Mouse (Mus musculus) MEL (cell line): ENCODE measurements around the gene Coq6. TPM values are rescaled to one million over a fixed set of nuclear protein-coding genes. Genes with fewer than 3 reads are reported as not detected.
A peak's percentile ranks its signal among the peaks of the same experiment; 100 is the strongest.

Experiments
- DNase-seq: peaks from one replicate; pipeline ENCODE4 v3.0.0; 2011; ENCODE audit warnings: low read depth, low spot score
- H3K27ac ChIP-seq: 2 replicates; pipeline ENCODE4 v1.5.1; 2012; ENCODE audit warnings: low read depth, mild to moderate bottlenecking, control low read depth, low read length, moderate library complexity; ENCODE audit not compliant: control insufficient read depth
- H3K27me3 ChIP-seq, 2 experiments: fragments of 150-350 bp in 1 of 2; sonication (generic) in 1 of 2; 2 replicates each; pipeline ENCODE4 v1.6.1; 2012; ENCODE audit warnings: low read length in 2 of 2, mild to moderate bottlenecking in 2 of 2, improper control_type of control experiment in 1 of 2, moderate library complexity in 1 of 2; ENCODE audit not compliant: insufficient read depth in 2 of 2, control insufficient read depth in 1 of 2
- H3K36me3 ChIP-seq, 2 experiments: 2 replicates each; pipeline ENCODE4 v1.6.1; 2012 to 2014; ENCODE audit warnings: low read length in 2 of 2, improper control_type of control experiment in 1 of 2, inconsistent platforms in 1 of 2, mild to moderate bottlenecking in 1 of 2; ENCODE audit not compliant: insufficient read depth in 2 of 2, control insufficient read depth in 1 of 2
- H3K4me1 ChIP-seq, 2 experiments: fragments of 150-350 bp in 1 of 2; sonication (generic) in 1 of 2; 2 replicates each; pipeline ENCODE4 v1.6.1; 2012; ENCODE audit warnings: low read length in 2 of 2, improper control_type of control experiment in 1 of 2, mild to moderate bottlenecking in 1 of 2; ENCODE audit not compliant: insufficient read depth in 2 of 2, control insufficient read depth in 1 of 2
- H3K4me3 ChIP-seq, 2 experiments: fragments of 150-350 bp in 1 of 2; sonication (generic) in 1 of 2; 2 replicates each; pipeline ENCODE4 v1.5.1; 2012; ENCODE audit warnings: low read depth in 2 of 2, low read length in 2 of 2, mild to moderate bottlenecking in 2 of 2, moderate library complexity in 2 of 2, control low read depth in 1 of 2, improper control_type of control experiment in 1 of 2; ENCODE audit not compliant: control insufficient read depth in 1 of 2, insufficient read depth in 1 of 2
- H3K79me2 ChIP-seq: 2 replicates; pipeline ENCODE4 v1.6.1; 2012; ENCODE audit warnings: mild to moderate bottlenecking, low read length, moderate library complexity; ENCODE audit not compliant: control insufficient read depth, poor library complexity, insufficient read depth
- H3K9ac ChIP-seq: 2 replicates; pipeline ENCODE4 v1.6.1; 2012; ENCODE audit warnings: low read depth, mild to moderate bottlenecking, control low read depth, low read length, moderate library complexity; ENCODE audit not compliant: control insufficient read depth, poor library complexity, severe bottlenecking
- H3K9me3 ChIP-seq: fragments of 150-350 bp; sonication (generic); replicated peaks from 2 replicates; pipeline ENCODE4 v1.6.1; 2012; ENCODE audit warnings: mild to moderate bottlenecking, low read length, improper control_type of control experiment, moderate library complexity; ENCODE audit not compliant: insufficient read depth
- CHD1 ChIP-seq: IDR thresholded peaks from 2 replicates; pipeline ENCODE4 v1.6.1; 2012; ENCODE audit warnings: low read depth, mild to moderate bottlenecking, inconsistent platforms, low read length, improper control_type of control experiment
- CHD2 ChIP-seq: IDR thresholded peaks from 2 replicates; pipeline ENCODE4 v1.6.1; 2011; ENCODE audit warnings: low read length, improper control_type of control experiment
- E2F4 ChIP-seq: IDR thresholded peaks from 2 replicates; pipeline ENCODE4 v1.6.1; 2011; ENCODE audit warnings: low read depth, low read length, improper control_type of control experiment, borderline replicate concordance
- ELF1 ChIP-seq: IDR thresholded peaks from 2 replicates; pipeline ENCODE4 v1.6.1; 2014; ENCODE audit warnings: low read depth, mild to moderate bottlenecking, inconsistent platforms, low read length, improper control_type of control experiment, moderate library complexity
- EP300 ChIP-seq, 2 experiments: IDR thresholded peaks; 2 replicates each; pipeline ENCODE4 v1.6.1; 2011; ENCODE audit warnings: improper control_type of control experiment in 2 of 2, low read length in 2 of 2, low read depth in 1 of 2, mild to moderate bottlenecking in 1 of 2
- ETS1 ChIP-seq: IDR thresholded peaks from 2 replicates; pipeline ENCODE4 v1.6.1; 2012; ENCODE audit warnings: low read depth, mild to moderate bottlenecking, inconsistent platforms, low read length, improper control_type of control experiment, moderate library complexity
- KAT2A ChIP-seq: conservative IDR thresholded peaks from 2 replicates; pipeline ENCODE4 v1.6.1; 2012; ENCODE audit warnings: low read depth, low read length, improper control_type of control experiment, inconsistent platforms
- MAFK ChIP-seq: IDR thresholded peaks from 2 replicates; pipeline ENCODE4 v1.6.1; 2011; ENCODE audit warnings: low read depth, mild to moderate bottlenecking, low read length, improper control_type of control experiment, borderline replicate concordance
- MAX ChIP-seq: IDR thresholded peaks from 2 replicates; pipeline ENCODE4 v1.6.1; 2011; ENCODE audit warnings: low read length, improper control_type of control experiment
- MEF2A ChIP-seq: IDR thresholded peaks from 2 replicates; pipeline ENCODE4 v1.6.1; 2014; ENCODE audit warnings: low read depth, mild to moderate bottlenecking, inconsistent platforms, low read length, improper control_type of control experiment; ENCODE audit not compliant: poor library complexity, insufficient replicate concordance, severe bottlenecking; ENCODE audit errors: extremely low read depth
- MYB ChIP-seq: IDR thresholded peaks from 2 replicates; pipeline ENCODE4 v1.6.1; 2011; ENCODE audit warnings: mild to moderate bottlenecking, low read depth, low read length, improper control_type of control experiment
- NELFE ChIP-seq: IDR thresholded peaks from 2 replicates; pipeline ENCODE4 v1.6.1; 2011; ENCODE audit warnings: low read depth, low read length, improper control_type of control experiment
- POLR2A ChIP-seq, 2 experiments: IDR thresholded peaks; 2 replicates each; pipeline ENCODE4 v1.6.1; 2011 to 2012; ENCODE audit warnings: low read length in 2 of 2, mild to moderate bottlenecking in 2 of 2, control low read depth in 1 of 2, improper control_type of control experiment in 1 of 2, low read depth in 1 of 2, moderate library complexity in 1 of 2; ENCODE audit not compliant: control insufficient read depth in 1 of 2, insufficient read depth in 1 of 2, poor library complexity in 1 of 2
- POLR2AphosphoS2 ChIP-seq: IDR thresholded peaks from 2 replicates; pipeline ENCODE4 v1.6.1; 2011; ENCODE audit warnings: low read length, improper control_type of control experiment
- POLR2AphosphoS5 ChIP-seq: IDR thresholded peaks from 2 replicates; pipeline ENCODE4 v1.6.1; 2012; ENCODE audit warnings: low read depth, borderline replicate concordance, mild to moderate bottlenecking, inconsistent platforms, low read length, moderate library complexity, mixed read lengths
- SIN3A ChIP-seq: IDR thresholded peaks from 2 replicates; pipeline ENCODE4 v1.6.1; 2012; ENCODE audit warnings: low read length, improper control_type of control experiment, inconsistent platforms
- SMC3 ChIP-seq: IDR thresholded peaks from 2 replicates; pipeline ENCODE4 v1.6.1; 2011; ENCODE audit warnings: low read depth, low read length, improper control_type of control experiment
- TAL1 ChIP-seq: IDR thresholded peaks from 2 replicates; pipeline ENCODE4 v1.6.1; 2012; ENCODE audit warnings: mild to moderate bottlenecking, inconsistent platforms, low read length, moderate library complexity, mixed read lengths
- UBTF ChIP-seq: IDR thresholded peaks from 2 replicates; pipeline ENCODE4 v1.6.1; 2012; ENCODE audit warnings: low read depth, mild to moderate bottlenecking, inconsistent platforms, low read length, improper control_type of control experiment, moderate library complexity, borderline replicate concordance; ENCODE audit not compliant: insufficient read depth
- USF2 ChIP-seq, 2 experiments: IDR thresholded peaks; 2 replicates each; pipeline ENCODE4 v1.6.1; 2011 to 2012; ENCODE audit warnings: improper control_type of control experiment in 2 of 2, low read length in 2 of 2, borderline replicate concordance in 1 of 2, inconsistent platforms in 1 of 2, low read depth in 1 of 2, mild to moderate bottlenecking in 1 of 2; ENCODE audit not compliant: insufficient read depth in 1 of 2
- ZKSCAN1 ChIP-seq: IDR thresholded peaks from 2 replicates; pipeline ENCODE4 v1.6.1; 2012; ENCODE audit warnings: low read depth, mild to moderate bottlenecking, inconsistent platforms, low read length, improper control_type of control experiment, moderate library complexity
- ZNF384 ChIP-seq: IDR thresholded peaks from 2 replicates; pipeline ENCODE4 v1.6.1; 2012; ENCODE audit warnings: low read depth, mild to moderate bottlenecking, inconsistent platforms, low read length, improper control_type of control experiment
- polyA plus RNA-seq, 2 experiments: library from polyadenylated mRNA; stranded (reverse) in 1 of 2; unstranded in 1 of 2; fragments of >175 nt in 1 of 2; fragments of >200 nt in 1 of 2; gene quantifications; 2 replicates each; pipeline versions ENCODE4 v1.2.1 to v1.2.4; 2012; ENCODE audit warnings: low replicate concordance in 2 of 2, low read depth in 1 of 2; ENCODE audit not compliant: insufficient read length in 2 of 2, insufficient read depth in 1 of 2, missing spikeins in 1 of 2
- total RNA-seq: library from RNA; depleted of rRNA; stranded (reverse); fragments of 300-350 nt; gene quantifications from 2 replicates; pipeline ENCODE4 v1.2.3, GENCODE M21; 2012

Coq6 gene
- total and polyA plus RNA-seq, 3 experiments, result 35.2 to 47.1 TPM; not detected in 1

DNA sequence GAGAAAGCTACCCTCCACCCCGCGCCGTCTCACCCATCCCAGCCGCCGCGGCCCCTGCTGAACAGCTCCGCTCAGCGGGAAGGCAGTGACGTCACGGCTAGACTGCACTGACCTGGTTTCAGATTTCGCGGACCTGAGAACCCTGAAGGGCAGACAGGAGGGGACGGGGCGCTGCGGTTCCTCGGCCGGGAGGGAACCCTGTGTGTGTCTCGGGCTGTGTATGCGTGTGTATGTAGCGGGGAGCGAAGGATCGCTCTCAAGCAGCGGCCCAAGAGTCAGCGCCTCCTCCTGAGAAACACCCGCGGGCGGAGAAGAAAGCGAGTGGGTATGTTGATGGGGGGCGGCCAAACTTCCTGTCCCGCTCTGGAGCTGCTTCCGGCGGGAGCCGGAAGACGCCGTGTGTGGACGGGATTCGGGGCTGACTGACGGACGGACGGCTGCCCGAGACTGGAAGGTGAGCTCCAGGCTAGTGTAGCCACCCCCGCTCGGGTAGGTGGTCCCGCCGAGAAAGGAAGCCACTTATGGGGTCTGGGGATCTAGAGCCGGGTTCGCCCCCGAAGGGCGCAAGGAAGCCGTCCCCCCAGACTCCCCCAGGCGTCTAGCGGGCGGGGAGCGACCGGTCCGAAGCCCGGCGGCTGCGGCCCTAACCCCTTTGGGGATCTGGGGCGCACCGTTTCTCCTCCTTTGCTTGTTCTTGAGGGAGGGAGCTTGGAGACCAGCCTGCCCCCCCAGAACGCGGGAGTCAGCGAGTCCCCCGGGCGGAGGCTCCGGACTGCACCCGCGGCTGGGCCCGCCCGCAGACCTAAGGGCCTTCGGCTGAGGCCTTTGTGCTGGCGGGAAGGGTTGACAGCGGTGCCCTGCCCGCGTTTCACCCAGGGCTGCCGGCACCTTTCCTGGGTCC, 44.5 kb upstream of the Coq6 start, which contains the start of gene Zfp410 (continued):
- TF ChIP-seq ELF1 (peak; percentile 82; the same call in 1 of the 2 replicates), UBTF (no peak), EP300 (IDR thresholded peaks at IDR 0.05; ENCODE audit: low read depth in 1 of 2, low read length in 2 of 2) (no peak), POLR2AphosphoS2 (peak; percentile 96)

DNA sequence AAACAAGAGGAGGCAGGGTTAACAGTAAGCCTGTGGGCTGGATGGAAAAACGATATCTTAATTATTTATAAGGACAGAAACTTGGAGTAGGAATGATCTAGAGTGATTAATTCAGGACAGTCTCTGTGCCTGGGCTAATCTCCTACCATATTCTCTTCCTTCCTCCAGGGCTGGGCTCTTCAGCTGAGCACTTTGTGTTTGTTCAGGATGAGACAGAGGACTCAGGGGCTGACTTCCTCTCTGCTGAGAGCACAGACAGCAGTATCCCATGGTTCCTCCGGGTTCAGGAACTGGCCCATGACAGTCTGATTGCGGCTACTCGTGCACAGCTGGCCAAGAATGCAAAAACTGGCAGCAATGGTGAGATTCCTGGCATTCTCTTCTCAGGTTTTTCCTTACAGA, 34.3 kb upstream of the Coq6 start:
- H3K27me3 ChIP-seq, result no peaks in the 10 kb centered on the region
- H3K79me2 ChIP-seq, result 0 out of 2 replicates have a peak, but pooled peaks cover 2% of the 10 kb centered on the region
- DNase-seq, result no peak
- no peak overlapping the region for H3K9ac ChIP-seq
- peaks cover 0 to 26% of the 10 kb centered on the region in 2 experiments; a peak in 2 of 4 replicates for H3K36me3 ChIP-seq
- H3K4me1 ChIP-seq, result no peaks in the 10 kb centered on the region
- H3K9me3 ChIP-seq, result no peaks in the 10 kb centered on the region
- H3K4me3 ChIP-seq, result no peak overlapping the region
- TF ChIP-seq KAT2A (no peak), TAL1 (no peak), ZKSCAN1 (no peak), SMC3 (no peak), POLR2A (IDR thresholded peaks at IDR 0.05; ENCODE audit: control insufficient read depth in 1 of 2, insufficient read depth in 1 of 2, low read depth in 1 of 2, low read length in 2 of 2, poor library complexity in 1 of 2) (no peak), USF2 (IDR thresholded peaks at IDR 0.05; ENCODE audit: borderline replicate concordance in 1 of 2, insufficient read depth in 1 of 2, low read depth in 1 of 2, low read length in 2 of 2) (no peak), POLR2AphosphoS2 (no peak), ETS1 (no peak), CHD1 (no peak), MAX (no peak), MAFK (no peak), SIN3A (no peak), NELFE (no peak), MYB (no peak), CHD2 (no peak), ZNF384 (no peak), MEF2A (no peak), POLR2AphosphoS5 (no peak), E2F4 (no peak)
- no peak overlapping the region for H3K27ac ChIP-seq
